Mouse (Mus musculus) liver, embryonic 12.5 days (tissue): ENCODE data around the gene Ugt1a10. TPM values are rescaled to one million over a fixed set of nuclear protein-coding genes. Genes with fewer than 3 reads are reported as not detected.
"Not testable (repeated sequence)": the region's sequence is repeated elsewhere in the genome, so short reads cannot be mapped to it uniquely, and the experiment has no call there.

Experiments
- ATAC-seq: fragments of 200-750 bp; cut with Nextera tagmentation; 2 replicates; pipeline ENCODE4 v1.8.0; 2017; ENCODE audit warnings: moderate number of reproducible peaks, mild to moderate bottlenecking, moderate library complexity
- H3K27ac ChIP-seq: fragments of 300-500 bp; sonication (generic); 2 replicates; pipeline ENCODE4 v1.5.1; 2016; ENCODE audit warnings: mild to moderate bottlenecking
- H3K27me3 ChIP-seq: fragments of 300-500 bp; sonication (generic); replicated peaks from 2 replicates; pipeline ENCODE4 v1.6.1; 2016; ENCODE audit warnings: mild to moderate bottlenecking, moderate library complexity
- H3K36me3 ChIP-seq: fragments of 300-500 bp; sonication (generic); 2 replicates; pipeline ENCODE4 v1.6.1; 2016; ENCODE audit warnings: mild to moderate bottlenecking, moderate library complexity
- H3K4me1 ChIP-seq: fragments of 300-500 bp; sonication (generic); 2 replicates; pipeline ENCODE4 v1.6.1; 2016
- H3K4me2 ChIP-seq: fragments of 300-500 bp; sonication (generic); 2 replicates; pipeline ENCODE4 v1.6.1; 2016; ENCODE audit warnings: mild to moderate bottlenecking, moderate library complexity
- H3K4me3 ChIP-seq: fragments of 300-500 bp; sonication (generic); 2 replicates; pipeline ENCODE4 v1.5.1; 2016; ENCODE audit warnings: mild to moderate bottlenecking, moderate library complexity
- H3K9ac ChIP-seq: fragments of 300-500 bp; sonication (generic); 2 replicates; pipeline ENCODE4 v1.6.1; 2016; ENCODE audit warnings: mild to moderate bottlenecking, moderate library complexity
- H3K9me3 ChIP-seq: fragments of 300-500 bp; sonication (generic); replicated peaks from 2 replicates; pipeline ENCODE4 v1.6.1; 2016; ENCODE audit warnings: mild to moderate bottlenecking, moderate library complexity
- WGBS: fragments of 180-500 bp; shearing (Covaris S2); methylation state at CpG from one replicate; pipeline ENCODE4 v1.1.7; 2016; ENCODE audit not compliant: insufficient replicate concordance; 5-methylcytosine and 5-hydroxymethylcytosine counted together
- polyA plus RNA-seq: library from polyadenylated mRNA; unstranded; fragments of >200 nt; fragmentation: Nextera tagmentation; extraction: Ambion mirVana; gene quantifications from 2 replicates; pipeline ENCODE4 v1.2.1, GENCODE M21; 2016

The Ugt1a10 gene
- polyA plus RNA-seq, 1 experiment from 2014 or later = not detected

- Histone ChIP-seq H3K4me1 (no peaks in the 10 kb centered on the region), H3K9ac (no peak within 1 kb of the TSS), H3K9me3 (0 out of 2 replicates have a peak, but pooled peaks cover under 1% of the 10 kb centered on the region), H3K27me3 (no peaks in the 10 kb centered on the region), H3K36me3 (no peaks in the 10 kb centered on the region), H3K4me3 (no peak within 1 kb of the TSS), H3K27ac (no peak within 1 kb of the TSS), H3K4me2 (no peak within 1 kb of the TSS)
- 68% methylated on average over 5 of the region's 5 CpGs for WGBS
- no peak for ATAC-seq
Measured at GRCm38 (mm10) chr1:88165711-88166110, 110.5 kb downstream of the Ugt1a10 start, which contains the start of gene Ugt1a5. Gene Ugt1a5, plus strand, starts transcription at chr1:88166012.

DNA sequence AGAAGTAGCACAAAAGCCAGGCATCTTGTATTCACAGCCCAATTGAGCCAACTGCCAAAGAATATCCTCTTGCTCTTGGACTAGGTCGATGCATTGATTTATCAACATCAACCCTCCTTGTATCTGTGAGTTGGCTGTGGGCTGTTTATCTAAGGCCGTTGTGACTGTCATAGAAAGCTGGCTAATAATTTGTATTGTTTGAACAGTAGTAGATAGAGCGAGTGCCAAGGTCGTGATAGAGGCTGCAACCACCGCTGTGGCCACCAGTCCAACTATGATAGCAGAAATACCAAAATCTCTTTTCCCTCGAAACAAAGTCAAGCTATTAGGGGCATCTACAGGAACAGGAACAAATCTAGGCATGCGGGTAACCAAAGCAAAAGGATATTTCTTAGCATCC is 117.0 kb downstream of the Ugt1a10 start:
- H3K4me2 ChIP-seq, H3K4me3 ChIP-seq, H3K27me3 ChIP-seq, H3K9ac ChIP-seq, ATAC-seq, H3K36me3 ChIP-seq, H3K27ac ChIP-seq, H3K4me1 ChIP-seq: not testable (repeated sequence)
- H3K9me3 ChIP-seq = peaks cover 23% of the 10 kb centered on the region
- 75% methylated on average over 7 of the region's 7 CpGs for WGBS

DNA sequence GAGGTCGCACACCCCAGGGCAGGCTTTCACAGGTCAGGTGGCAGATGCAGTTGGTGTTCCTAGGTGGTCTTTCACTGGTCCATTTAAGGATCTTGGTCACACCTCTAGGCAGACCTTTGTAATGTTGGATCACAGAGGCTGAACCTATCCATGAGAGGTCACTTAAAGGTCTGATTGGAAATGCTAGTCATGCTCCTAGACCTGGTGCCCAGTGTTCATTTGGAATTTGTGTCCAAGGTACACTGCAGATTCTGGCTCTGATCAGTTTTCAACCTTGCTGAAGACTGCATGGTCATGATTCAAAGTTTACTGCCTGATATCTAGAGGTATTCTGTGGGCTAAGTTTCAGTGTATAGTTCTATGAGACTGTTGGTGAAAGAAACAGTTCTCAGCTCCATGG is 124.5 kb downstream of the Ugt1a10 start:
- Histone ChIP-seq H3K27ac (no peak overlapping the region), H3K9me3 (peaks cover 25% of the 10 kb centered on the region), H3K27me3 (no peaks in the 10 kb centered on the region), H3K9ac (no peak overlapping the region), H3K4me3 (no peak overlapping the region), H3K36me3 (no peaks in the 10 kb centered on the region), H3K4me2 (no peak overlapping the region), H3K4me1 (no peaks in the 10 kb centered on the region)
- no peak for ATAC-seq
- 67% methylated on average over 1 of the region's 1 CpGs for WGBS

DNA sequence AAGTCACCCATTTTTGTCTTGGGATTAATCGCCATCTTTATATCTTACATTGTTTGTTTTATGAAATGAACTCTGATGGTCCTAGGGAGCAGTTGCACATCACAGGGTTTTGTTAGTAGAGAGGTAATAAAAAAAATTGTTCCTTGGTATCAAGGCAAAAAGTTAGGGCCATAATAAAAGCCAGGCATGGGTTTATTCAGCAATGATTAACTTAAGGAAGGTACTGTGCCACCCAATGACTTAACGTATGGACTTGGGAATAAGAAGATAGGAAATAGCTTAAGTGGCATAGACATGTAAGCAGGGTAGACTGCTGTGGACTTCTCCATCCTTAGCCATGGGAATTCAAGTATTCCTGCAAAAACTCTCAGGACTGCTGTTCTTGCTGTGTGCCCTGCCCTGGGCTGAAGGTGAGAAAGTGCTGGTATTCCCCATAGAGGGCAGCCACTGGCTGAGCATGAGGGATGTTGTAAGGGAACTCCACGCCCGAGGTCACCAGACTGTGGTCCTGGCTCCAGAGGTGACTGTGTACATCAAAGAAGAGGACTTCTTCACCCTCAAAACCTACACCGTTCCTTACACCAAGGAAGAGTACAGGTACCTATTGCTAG is 131.2 kb downstream of the Ugt1a10 start:
- no peak overlapping the region for H3K4me2 ChIP-seq
- ATAC-seq = no peak
- H3K9ac ChIP-seq = no peak overlapping the region
- no peaks in the 10 kb centered on the region for H3K9me3 ChIP-seq
- no peaks in the 10 kb centered on the region for H3K36me3 ChIP-seq
- no peaks in the 10 kb centered on the region for H3K27me3 ChIP-seq
- H3K4me1 ChIP-seq = no peaks in the 10 kb centered on the region
- H3K4me3 ChIP-seq = no peak overlapping the region
- WGBS = 68% methylated on average over 5 of the region's 5 CpGs
- no peak overlapping the region for H3K27ac ChIP-seq

- 64% methylated on average over 3 of the region's 3 CpGs for WGBS
- no peaks in the 10 kb centered on the region for H3K36me3 ChIP-seq
- H3K4me2 ChIP-seq = no peak overlapping the region
- no peaks in the 10 kb centered on the region for H3K9me3 ChIP-seq
- H3K4me1 ChIP-seq = no peaks in the 10 kb centered on the region
- H3K27me3 ChIP-seq = no peaks in the 10 kb centered on the region
- no peak overlapping the region for H3K27ac ChIP-seq
- no peak overlapping the region for H3K4me3 ChIP-seq
- no peak overlapping the region for H3K9ac ChIP-seq
- ATAC-seq = no peak
Measured at GRCm38 (mm10) chr1:88192136-88192535, 136.9 kb downstream of the Ugt1a10 start.

GRCm38 (mm10) chr1:88195687-88196086 is 140.5 kb downstream of the Ugt1a10 start:
- WGBS = 80% methylated on average over 1 of the region's 1 CpGs
- H3K4me3 ChIP-seq = no peak overlapping the region
- ATAC-seq = no peak
- no peak overlapping the region for H3K9ac ChIP-seq
- no peaks in the 10 kb centered on the region for H3K36me3 ChIP-seq
- no peaks in the 10 kb centered on the region for H3K4me1 ChIP-seq
- H3K4me2 ChIP-seq = no peak overlapping the region
- H3K9me3 ChIP-seq = no peaks in the 10 kb centered on the region
- peaks cover 14% of the 10 kb centered on the region for H3K27me3 ChIP-seq
- no peak overlapping the region for H3K27ac ChIP-seq

DNA sequence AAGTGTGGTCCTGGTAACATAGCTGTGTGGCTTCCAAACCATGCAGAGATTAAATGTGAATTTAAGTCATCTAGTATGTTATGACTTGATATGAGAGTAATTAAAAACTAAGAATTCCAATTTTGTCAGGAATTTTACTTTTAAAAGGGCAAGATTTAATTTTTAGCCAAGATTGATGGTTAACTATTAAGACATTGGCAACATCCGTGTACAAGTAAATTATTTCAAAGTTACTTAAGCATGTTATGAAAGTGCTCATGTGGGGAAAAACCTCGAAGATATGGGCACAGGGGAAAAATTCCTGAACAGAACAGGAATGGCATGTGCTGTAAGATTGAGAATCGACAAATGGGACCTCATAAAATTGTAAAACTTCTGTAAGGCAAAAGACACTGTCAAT is 142.3 kb downstream of the Ugt1a10 start:
- WGBS = 49% methylated on average over 3 of the region's 3 CpGs

GRCm38 (mm10) chr1:88199996-88200395 is 144.8 kb downstream of the Ugt1a10 start:
- Histone ChIP-seq H3K27ac (no peak overlapping the region), H3K4me3 (no peak overlapping the region), H3K9ac (no peak overlapping the region), H3K4me1 (peaks cover 7% of the 10 kb centered on the region), H3K27me3 (peaks cover 14% of the 10 kb centered on the region), H3K9me3 (no peaks in the 10 kb centered on the region), H3K4me2 (no peak overlapping the region), H3K36me3 (no peaks in the 10 kb centered on the region)
- no peak for ATAC-seq
- 59% methylated on average over 2 of the region's 2 CpGs for WGBS

More for the DNA sequence above, 142.3 kb downstream of the Ugt1a10 start:
- no peaks in the 10 kb centered on the region for H3K9me3 ChIP-seq
- H3K9ac ChIP-seq = no peak overlapping the region
- no peak for ATAC-seq
- no peak overlapping the region for H3K4me2 ChIP-seq
- no peaks in the 10 kb centered on the region for H3K36me3 ChIP-seq
- no peaks in the 10 kb centered on the region for H3K4me1 ChIP-seq
- no peak overlapping the region for H3K27ac ChIP-seq
- peaks cover 14% of the 10 kb centered on the region for H3K27me3 ChIP-seq
- H3K4me3 ChIP-seq = no peak overlapping the region

DNA sequence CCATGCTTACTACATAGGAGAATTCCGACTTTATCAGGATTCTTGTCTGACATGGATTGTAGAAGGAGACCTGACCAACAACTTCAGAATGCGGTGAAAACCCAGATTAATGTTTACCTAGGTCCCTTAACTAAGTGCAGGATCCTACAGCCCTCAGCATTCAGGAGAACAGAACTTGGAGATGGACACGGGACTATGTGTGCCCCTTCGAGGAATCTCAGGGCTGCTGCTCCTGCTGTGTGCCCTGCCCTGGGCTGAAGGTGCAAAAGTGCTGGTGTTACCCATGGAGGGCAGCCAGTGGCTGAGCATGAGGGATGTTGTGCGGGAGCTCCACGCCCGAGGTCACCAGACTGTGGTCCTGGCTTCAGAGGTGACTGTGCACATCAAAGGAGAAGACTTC is 145.3 kb downstream of the Ugt1a10 start, which contains the start of gene Ugt1a2:
Ugt1a2 (plus strand) TSS at position 146 of the 400 bp plus-strand sequence.
- Histone ChIP-seq H3K36me3 (no peaks in the 10 kb centered on the region), H3K9me3 (no peaks in the 10 kb centered on the region)

GRCm38 (mm10) chr1:88205294-88205922 is 150.2 kb downstream of the Ugt1a10 start, which contains the start of gene Dnajb3:
Gene Dnajb3, minus strand, starts transcription at chr1:88205782.
- Histone ChIP-seq H3K27ac (peak within 1 kb of the TSS; percentile 94), H3K4me2 (peak within 1 kb of the TSS; percentile 87)

More for the DNA sequence above, 145.3 kb downstream of the Ugt1a10 start, which contains the start of gene Ugt1a2:
- WGBS = 69% methylated on average over 7 of the region's 7 CpGs
- Histone ChIP-seq H3K4me2 (no peak within 1 kb of the TSS), H3K27me3 (peaks cover 14% of the 10 kb centered on the region), H3K4me1 (peaks cover 11% of the 10 kb centered on the region), H3K4me3 (no peak within 1 kb of the TSS), H3K27ac (no peak within 1 kb of the TSS), H3K9ac (no peak within 1 kb of the TSS)
- no peak for ATAC-seq

GRCm38 (mm10) chr1:88206843-88207479 is 151.8 kb downstream of the Ugt1a10 start:
- Histone ChIP-seq H3K4me1 (peaks cover 42% of the 10 kb centered on the region), H3K4me3 (no peak overlapping the region), H3K27ac (peak overlapping the region; percentile 94), H3K27me3 (no peaks in the 10 kb centered on the region), H3K9me3 (peaks cover 3% of the 10 kb centered on the region), H3K36me3 (no peaks in the 10 kb centered on the region), H3K4me2 (peak overlapping the region; percentile 49), H3K9ac (peak overlapping the region; percentile 39; the same call in 1 of the 2 replicates)
- 22% methylated on average over 2 of the region's 2 CpGs for WGBS
- ATAC-seq = peak; percentile 91

More at GRCm38 (mm10) chr1:88205294-88205922, 150.2 kb downstream of the Ugt1a10 start, which contains the start of gene Dnajb3:
- Histone ChIP-seq H3K4me1 (peaks cover 42% of the 10 kb centered on the region), H3K9ac (peak within 1 kb of the TSS; percentile 82), H3K9me3 (no peaks in the 10 kb centered on the region), H3K27me3 (0 out of 2 replicates have a peak, but pooled peaks cover 2% of the 10 kb centered on the region), H3K4me3 (peak within 1 kb of the TSS; percentile 66), H3K36me3 (no peaks in the 10 kb centered on the region)
- 5% methylated on average over 62 of the region's 62 CpGs for WGBS
- peak; percentile 89 for ATAC-seq

DNA sequence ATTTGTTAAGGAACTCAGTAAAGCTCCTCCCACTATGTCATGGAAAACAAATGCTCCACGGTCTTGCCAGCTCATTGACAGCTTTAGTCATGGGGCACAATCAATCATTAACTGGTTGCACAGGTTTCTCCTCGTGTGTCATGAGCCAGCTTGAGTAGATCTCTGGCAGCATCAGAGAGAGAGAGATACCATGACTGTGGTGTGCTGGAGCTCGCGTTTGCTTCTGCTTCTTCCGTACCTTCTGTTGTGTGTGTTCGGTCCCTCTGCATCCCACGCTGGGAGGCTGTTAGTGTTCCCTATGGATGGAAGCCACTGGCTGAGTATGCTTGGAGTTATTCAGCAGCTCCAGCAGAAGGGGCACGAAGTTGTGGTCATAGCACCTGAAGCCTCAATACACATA is 156.6 kb downstream of the Ugt1a10 start, which contains the start of gene Ugt1a1:
Ugt1a1 (plus strand) TSS at position 148 of the 400 bp plus-strand sequence.
- peaks cover 46% of the 10 kb centered on the region for H3K9me3 ChIP-seq
- H3K9ac ChIP-seq = no peak within 1 kb of the TSS
- H3K27ac ChIP-seq = no peak within 1 kb of the TSS
- H3K4me3 ChIP-seq = no peak within 1 kb of the TSS
- H3K4me1 ChIP-seq = peaks cover 18% of the 10 kb centered on the region
- H3K36me3 ChIP-seq = no peaks in the 10 kb centered on the region
- no peak within 1 kb of the TSS for H3K4me2 ChIP-seq
- no peaks in the 10 kb centered on the region for H3K27me3 ChIP-seq
- ATAC-seq = no peak
- WGBS = 54% methylated on average over 8 of the region's 8 CpGs
